Mouse (Mus musculus) midbrain, embryonic 11.5 days (tissue): ENCODE data around the gene Gli2. TPM values are rescaled to one million over a fixed set of nuclear protein-coding genes. Genes with fewer than 3 reads are reported as not detected.

Experiments used
- ATAC-seq: fragments of 200-750 bp; cut with Nextera tagmentation; 2 replicates; pipeline ENCODE4 v1.8.0; 2017; ENCODE audit warnings: moderate TSS enrichment, moderate library complexity; ENCODE audit not compliant: low FRiP score
- DNase-seq: peaks from one replicate; pipeline ENCODE4 v3.0.0; 2015; ENCODE audit warnings: low spot score; ENCODE audit errors: missing footprints
- H3K27ac ChIP-seq: fragments of 300-500 bp; sonication (generic); 2 replicates; pipeline ENCODE4 v1.5.1; 2014; ENCODE audit warnings: low read depth, low read length
- H3K27me3 ChIP-seq: fragments of 300-500 bp; sonication (generic); 2 replicates; pipeline ENCODE4 v1.6.1; 2014; ENCODE audit warnings: mild to moderate bottlenecking, low read length, moderate library complexity, mixed read lengths; ENCODE audit not compliant: control insufficient read depth, insufficient read depth
- H3K36me3 ChIP-seq: fragments of 300-500 bp; sonication (generic); 2 replicates; pipeline ENCODE4 v1.6.1; 2014; ENCODE audit warnings: mild to moderate bottlenecking, low read length, moderate library complexity, mixed read lengths; ENCODE audit not compliant: control insufficient read depth, insufficient read depth
- H3K4me1 ChIP-seq: fragments of 300-500 bp; sonication (generic); 2 replicates; pipeline ENCODE4 v1.6.1; 2014; ENCODE audit warnings: low read length; ENCODE audit not compliant: control insufficient read depth, insufficient read depth
- H3K4me2 ChIP-seq: fragments of 300-500 bp; sonication (generic); 2 replicates; pipeline ENCODE4 v1.6.1; 2014; ENCODE audit warnings: mild to moderate bottlenecking, moderate library complexity
- H3K4me3 ChIP-seq: fragments of 300-500 bp; sonication (generic); 2 replicates; pipeline ENCODE4 v1.5.1; 2014; ENCODE audit warnings: low read depth, low read length
- H3K9ac ChIP-seq: fragments of 300-500 bp; sonication (generic); 2 replicates; pipeline ENCODE4 v1.6.1; 2014; ENCODE audit warnings: low read length
- H3K9me3 ChIP-seq: fragments of 300-500 bp; sonication (generic); 2 replicates; pipeline ENCODE4 v1.6.1; 2016; ENCODE audit warnings: low read length; ENCODE audit not compliant: control insufficient read depth
- WGBS: fragments of 180-500 bp; shearing (Covaris S2); extraction: QIAGEN DNeasy Blood & Tissue Kit; methylation state at CpG from one replicate; pipeline ENCODE4 v1.1.7; 2014; 5-methylcytosine and 5-hydroxymethylcytosine counted together
- polyA plus RNA-seq: library from polyadenylated mRNA; unstranded; fragments of >200 nt; fragmentation: Nextera tagmentation; extraction: Ambion mirVana; gene quantifications from 2 replicates; pipeline ENCODE4 v1.2.1, GENCODE M21; 2014

Gli2 gene
- polyA plus RNA-seq, 1 experiment from 2014 or later, result 9.0 TPM

DNA sequence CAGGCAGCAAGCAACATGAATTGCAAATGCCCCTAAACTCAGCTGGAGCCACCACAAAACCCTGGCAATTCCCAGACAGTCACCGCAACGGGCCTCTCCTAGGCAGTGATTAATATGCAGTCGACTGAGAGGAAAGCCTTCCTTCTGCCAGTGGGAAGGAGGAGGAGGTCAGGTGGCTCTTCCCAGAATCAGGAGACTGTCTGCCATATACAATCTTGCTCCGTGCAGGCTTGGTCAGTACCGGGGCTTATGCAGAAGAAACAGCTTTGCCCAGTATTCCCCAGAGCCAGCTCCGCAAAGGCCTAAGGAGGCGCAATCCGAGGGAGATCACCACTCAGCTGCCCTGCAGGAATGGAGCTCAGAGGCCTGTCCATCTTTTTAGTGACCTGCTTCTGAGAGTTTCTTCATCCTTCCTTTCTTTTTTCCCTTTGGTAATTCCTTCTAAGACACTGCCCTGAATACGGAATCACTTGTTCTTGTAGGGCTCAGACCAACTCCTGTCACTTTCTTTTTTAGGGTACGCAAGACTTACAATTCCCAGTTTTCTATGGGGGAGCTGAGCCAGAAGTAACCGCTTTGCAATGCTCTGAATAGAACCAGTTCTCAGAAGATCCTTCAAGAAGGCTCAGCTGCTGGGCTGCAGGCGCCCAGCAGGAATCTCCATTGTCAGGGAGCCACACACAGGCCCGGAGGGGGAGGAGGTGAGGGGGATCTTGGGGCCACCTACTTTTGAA is 142.6 kb downstream of the Gli2 start:
- no peak overlapping the region for H3K4me3 ChIP-seq
- peak overlapping the region; percentile 64 for H3K27ac ChIP-seq
- no peaks in the 10 kb centered on the region for H3K9me3 ChIP-seq
- 8% methylated on average over 13 of the region's 13 CpGs for WGBS
- ATAC-seq, result peak; percentile 74
- H3K36me3 ChIP-seq, result no peaks in the 10 kb centered on the region
- H3K27me3 ChIP-seq, result no peaks in the 10 kb centered on the region; the same call in 1 of the 2 replicates
- H3K4me1 ChIP-seq, result peaks cover 50% of the 10 kb centered on the region
- peak; percentile 94 for DNase-seq
- H3K9ac ChIP-seq, result no peak overlapping the region
- H3K4me2 ChIP-seq, result peak overlapping the region; percentile 10; the same call in 1 of the 2 replicates

DNA sequence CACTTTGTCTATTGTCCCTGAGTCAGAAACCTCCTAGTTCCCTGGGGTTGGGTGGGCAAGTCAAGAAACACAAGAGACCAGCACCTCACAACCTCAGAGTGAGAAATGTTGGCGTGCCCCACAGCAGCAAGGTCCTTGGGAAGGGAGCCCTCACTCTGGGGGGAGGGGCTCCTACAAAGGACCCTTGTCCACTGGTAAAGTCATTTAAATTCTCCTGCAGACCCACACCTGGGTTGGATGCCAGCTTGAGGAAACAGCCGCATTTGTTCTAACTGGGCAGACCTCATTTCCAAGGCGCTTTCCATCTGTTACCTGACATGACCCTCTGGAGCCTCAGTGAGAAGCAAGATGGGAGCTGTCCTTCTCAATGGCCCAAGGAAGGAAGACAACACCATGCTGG is 144.4 kb downstream of the Gli2 start:
- Histone ChIP-seq H3K4me2 (no peak overlapping the region), H3K9me3 (no peaks in the 10 kb centered on the region), H3K4me1 (peaks cover 44% of the 10 kb centered on the region), H3K4me3 (no peak overlapping the region), H3K36me3 (no peaks in the 10 kb centered on the region), H3K27me3 (no peaks in the 10 kb centered on the region; the same call in 1 of the 2 replicates), H3K27ac (no peak overlapping the region), H3K9ac (no peak overlapping the region)
- ATAC-seq, result no peak
- no peak for DNase-seq
- WGBS, result 80% methylated on average over 3 of the region's 3 CpGs

DNA sequence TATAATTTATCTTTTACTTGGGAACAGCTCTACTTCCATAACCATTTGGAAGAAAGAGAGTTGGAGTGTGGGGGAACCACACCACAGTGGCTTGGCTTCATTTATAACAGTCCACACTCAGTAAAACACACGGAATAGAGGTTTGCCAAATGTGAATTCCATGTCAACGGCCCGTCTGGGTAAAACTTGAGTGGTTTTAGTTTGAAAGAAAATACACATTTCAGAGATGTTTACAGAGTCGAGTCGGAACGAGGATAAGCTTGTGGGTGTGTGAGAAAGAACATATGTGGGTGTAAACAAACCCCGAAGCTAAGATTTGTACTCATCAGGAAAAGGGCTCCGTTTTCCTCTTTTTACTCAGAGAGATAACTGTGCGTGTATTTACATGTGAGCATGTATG is 145.8 kb downstream of the Gli2 start:
- no peaks in the 10 kb centered on the region; the same call in 1 of the 2 replicates for H3K27me3 ChIP-seq

DNA sequence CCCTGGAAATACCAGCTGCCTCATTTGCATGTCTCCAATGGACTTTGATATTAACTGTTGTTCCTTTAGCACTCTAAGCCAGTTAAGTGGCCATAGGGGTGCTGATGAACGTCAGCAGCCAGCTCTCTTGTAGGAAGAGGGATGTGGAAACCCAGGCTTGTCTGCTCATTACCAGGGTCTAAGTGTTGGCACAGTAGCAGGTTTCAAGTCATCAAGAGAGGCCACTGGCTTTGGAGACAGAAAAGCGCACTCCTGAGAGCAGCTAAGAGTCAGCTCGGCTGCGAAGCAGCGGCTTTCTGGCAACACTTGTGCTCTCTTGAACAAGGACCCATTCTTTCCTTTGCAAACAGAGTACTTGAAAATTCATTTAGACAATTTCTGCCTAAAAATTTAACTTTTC is 148.1 kb downstream of the Gli2 start:
- 80% methylated on average over 5 of the region's 5 CpGs for WGBS
- DNase-seq (no peak), ATAC-seq (no peak)
- Histone ChIP-seq H3K4me1 (peaks cover 9% of the 10 kb centered on the region), H3K27ac (no peak overlapping the region), H3K27me3 (no peaks in the 10 kb centered on the region; the same call in 1 of the 2 replicates), H3K9me3 (no peaks in the 10 kb centered on the region), H3K36me3 (no peaks in the 10 kb centered on the region), H3K9ac (no peak overlapping the region), H3K4me3 (no peak overlapping the region), H3K4me2 (no peak overlapping the region)

More for the DNA sequence above, 145.8 kb downstream of the Gli2 start:
- DNase-seq, result no peak
- no peaks in the 10 kb centered on the region for H3K9me3 ChIP-seq
- H3K4me1 ChIP-seq, result peaks cover 30% of the 10 kb centered on the region
- H3K9ac ChIP-seq, result no peak overlapping the region
- H3K4me2 ChIP-seq, result no peak overlapping the region
- 91% methylated on average over 9 of the region's 9 CpGs for WGBS
- no peak for ATAC-seq
- H3K27ac ChIP-seq, result no peak overlapping the region
- H3K36me3 ChIP-seq, result no peaks in the 10 kb centered on the region
- no peak overlapping the region for H3K4me3 ChIP-seq

DNA sequence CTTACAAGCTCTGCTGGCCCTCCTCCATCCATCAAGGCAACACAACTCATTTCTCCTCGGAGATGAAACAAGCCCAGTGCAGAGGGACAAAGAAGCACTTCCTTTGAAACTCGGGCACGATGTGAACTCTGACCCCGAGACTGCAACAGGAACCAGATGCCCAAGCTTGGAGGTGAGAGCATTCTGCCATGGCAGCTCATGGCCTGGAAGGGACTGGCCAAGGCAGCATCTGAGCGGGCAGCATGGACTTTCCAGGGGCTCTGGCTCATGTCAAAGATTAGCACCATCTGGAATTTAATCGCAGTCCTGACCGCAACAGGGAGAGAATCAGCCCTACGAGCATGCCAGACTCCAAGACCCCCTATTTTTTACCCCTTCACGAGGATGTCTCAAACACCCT is 148.5 kb downstream of the Gli2 start:
- Histone ChIP-seq H3K36me3 (no peaks in the 10 kb centered on the region), H3K4me1 (peaks cover 5% of the 10 kb centered on the region), H3K9me3 (no peaks in the 10 kb centered on the region), H3K9ac (no peak overlapping the region), H3K4me2 (no peak overlapping the region), H3K4me3 (no peak overlapping the region), H3K27ac (no peak overlapping the region), H3K27me3 (no peaks in the 10 kb centered on the region; the same call in 1 of the 2 replicates)
- no peak for ATAC-seq
- 66% methylated on average over 9 of the region's 9 CpGs for WGBS
- peak; percentile 81 for DNase-seq

DNA sequence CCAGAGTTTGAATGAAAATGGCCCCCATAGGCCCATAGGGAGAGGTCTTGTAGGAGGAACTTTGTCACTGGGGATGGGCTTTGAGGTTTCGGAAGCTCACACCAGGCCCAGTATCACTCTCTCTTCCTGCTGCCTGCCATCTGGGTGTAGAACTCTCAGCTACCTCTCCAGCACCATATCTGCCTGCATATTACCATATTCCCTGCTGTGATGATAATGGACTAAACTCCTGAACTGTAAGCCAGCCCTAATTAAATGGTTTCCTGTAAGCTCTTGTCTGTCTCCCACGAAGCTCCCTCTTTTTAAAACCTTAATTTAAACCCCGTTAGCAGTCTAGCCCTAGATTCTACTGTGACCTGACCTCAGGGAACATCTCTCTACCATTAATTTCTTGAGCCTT is 149.0 kb downstream of the Gli2 start:
- no peak overlapping the region for H3K4me2 ChIP-seq
- no peaks in the 10 kb centered on the region for H3K9me3 ChIP-seq
- DNase-seq (peak; percentile 65), ATAC-seq (no peak)
- H3K4me3 ChIP-seq, result no peak overlapping the region
- H3K36me3 ChIP-seq, result no peaks in the 10 kb centered on the region
- 72% methylated on average over 3 of the region's 3 CpGs for WGBS
- H3K27ac ChIP-seq, result no peak overlapping the region
- no peak overlapping the region for H3K9ac ChIP-seq
- H3K27me3 ChIP-seq, result no peaks in the 10 kb centered on the region; the same call in 1 of the 2 replicates
- H3K4me1 ChIP-seq, result peaks cover 2% of the 10 kb centered on the region; the same call in 1 of the 2 replicates

DNA sequence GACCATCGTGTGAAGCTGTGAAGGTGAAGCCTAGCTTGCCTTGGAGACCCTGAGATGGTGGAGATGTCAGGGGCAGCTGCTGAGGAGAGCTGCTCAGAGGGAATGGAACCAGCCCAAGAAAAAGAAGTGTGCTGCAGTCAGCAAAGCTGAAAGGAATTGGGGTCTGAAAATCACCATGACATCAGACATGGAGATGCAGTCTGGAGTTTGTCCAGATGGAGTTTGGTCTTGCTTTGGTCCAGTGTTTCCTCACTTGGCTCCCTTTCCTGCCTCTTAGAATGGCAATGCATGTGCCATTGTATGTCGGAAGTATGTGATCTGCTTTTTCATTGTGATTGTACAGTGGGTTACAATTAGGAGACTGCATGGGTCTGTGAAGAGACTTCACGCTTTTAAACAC is 149.7 kb downstream of the Gli2 start:
- ATAC-seq (no peak), DNase-seq (no peak)
- Histone ChIP-seq H3K27ac (no peak overlapping the region), H3K4me3 (no peak overlapping the region), H3K9me3 (no peaks in the 10 kb centered on the region), H3K27me3 (no peaks in the 10 kb centered on the region; the same call in 1 of the 2 replicates), H3K4me1 (peaks cover 2% of the 10 kb centered on the region; the same call in 1 of the 2 replicates), H3K9ac (no peak overlapping the region), H3K36me3 (no peaks in the 10 kb centered on the region), H3K4me2 (no peak overlapping the region)
- 95% methylated on average over 3 of the region's 3 CpGs for WGBS

DNA sequence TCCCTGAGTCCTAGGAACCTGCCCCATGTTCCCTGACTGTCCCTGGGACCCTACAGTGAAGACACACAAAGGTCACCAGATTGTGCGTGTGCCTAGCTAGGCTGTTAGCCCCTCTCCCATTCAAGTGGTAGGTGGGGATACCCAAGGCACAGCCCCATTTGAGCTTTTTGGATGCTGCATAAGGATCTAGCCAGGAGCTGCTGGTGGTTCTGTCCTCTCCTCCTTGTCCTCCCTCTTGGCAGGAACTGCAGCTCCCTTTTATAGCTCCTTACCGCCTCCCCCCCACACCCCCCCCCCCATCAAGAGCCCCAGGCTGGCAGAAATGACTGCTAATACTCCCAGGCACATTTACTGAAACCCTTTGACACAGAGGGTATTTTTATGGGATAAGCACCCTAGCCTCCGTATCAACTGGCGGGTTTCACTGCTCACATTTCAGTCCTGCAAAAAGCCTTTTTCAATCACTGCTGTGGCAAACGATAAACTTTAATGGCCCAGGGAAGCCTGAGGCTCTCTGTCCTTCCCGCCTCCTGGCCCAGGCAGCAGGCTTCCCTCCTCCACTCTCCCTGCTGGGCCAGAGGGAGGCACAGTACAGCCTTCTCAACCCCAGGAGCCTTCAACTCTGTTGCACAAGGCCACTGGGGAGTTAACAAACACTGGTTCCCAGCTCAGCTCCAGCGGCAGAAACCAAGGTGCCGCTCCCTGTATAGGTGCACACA is 151.4 kb downstream of the Gli2 start:
- 43% methylated on average over 8 of the region's 8 CpGs for WGBS
- no peaks in the 10 kb centered on the region for H3K36me3 ChIP-seq
- H3K4me3 ChIP-seq, result no peak overlapping the region
- H3K4me2 ChIP-seq, result no peak overlapping the region
- no peak overlapping the region for H3K9ac ChIP-seq
- ATAC-seq (no peak), DNase-seq (peak; percentile 72)
- no peak overlapping the region for H3K27ac ChIP-seq
- H3K27me3 ChIP-seq, result no peaks in the 10 kb centered on the region
- no peaks in the 10 kb centered on the region for H3K9me3 ChIP-seq
- H3K4me1 ChIP-seq, result peaks cover 2% of the 10 kb centered on the region; the same call in 1 of the 2 replicates

DNA sequence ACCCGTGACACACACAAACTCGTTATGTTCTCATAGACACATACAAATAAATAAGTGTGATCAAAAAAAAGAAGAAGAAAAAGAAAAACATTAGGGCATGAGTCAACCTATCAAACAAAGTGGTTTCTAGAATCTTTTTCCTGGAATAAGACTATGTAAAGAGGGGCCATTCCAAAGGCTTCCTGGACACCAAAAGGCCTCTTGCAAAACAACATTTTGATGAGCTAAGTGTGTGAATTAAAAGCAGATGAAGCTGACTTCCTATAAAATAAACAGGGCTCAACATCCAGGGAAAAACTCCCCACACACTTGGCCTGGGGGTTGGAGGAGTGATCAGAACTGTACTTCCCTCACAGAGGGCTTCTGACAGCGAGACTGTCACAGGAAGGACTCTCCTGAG is 155.1 kb downstream of the Gli2 start:
- Histone ChIP-seq H3K4me1 (no peaks in the 10 kb centered on the region), H3K4me3 (no peak overlapping the region), H3K36me3 (no peaks in the 10 kb centered on the region), H3K27me3 (no peaks in the 10 kb centered on the region; the same call in 1 of the 2 replicates), H3K4me2 (no peak overlapping the region), H3K27ac (no peak overlapping the region), H3K9me3 (no peaks in the 10 kb centered on the region), H3K9ac (no peak overlapping the region)
- no peak for ATAC-seq
- no peak for DNase-seq
- 85% methylated on average over 3 of the region's 3 CpGs for WGBS
